Mouse (Mus musculus) gastrocnemius, adult 18-20 months (tissue): Measurements from ENCODE around the gene Trim12c. TPM values are rescaled to one million over a fixed set of nuclear protein-coding genes. Genes with fewer than 3 reads are reported as not detected.

Experiments used
- total RNA-seq, 2 experiments: library from RNA; stranded (reverse); gene quantifications; 2 replicates each; pipeline ENCODE4 v1.2.3; 2021

The Trim12c gene
- total RNA-seq, 2 experiments from 2014 or later: 2.4 to 2.8 TPM

Other genes with a start within 250 kb of the Trim12c start
- gene Olfr646, start 248.5 kb downstream of the Trim12c start, total RNA-seq: not detected
- gene Ubqln5, start 223.5 kb downstream of the Trim12c start, total RNA-seq: not detected
- not detected for gene Olfr643, start 216.0 kb downstream of the Trim12c start, total RNA-seq
- not detected for gene Ubqln3, start 210.1 kb downstream of the Trim12c start, total RNA-seq
- gene Ubqlnl, start 202.8 kb downstream of the Trim12c start, total RNA-seq: not detected
- not detected for gene Olfm5, start 188.5 kb downstream of the Trim12c start, total RNA-seq
- not detected for gene Olfr648, start 170.0 kb downstream of the Trim12c start, total RNA-seq
- not detected for gene Olfr649, start 157.4 kb downstream of the Trim12c start, total RNA-seq
- under 1 TPM in 1 of 2 experiments, not detected in 1; 0.09 TPM for gene Trim6, start 134.6 kb downstream of the Trim12c start, total RNA-seq
- gene Trim34a, start 108.9 kb downstream of the Trim12c start, total RNA-seq: 1 to 10 TPM; 1.1 to 1.2 TPM
- under 1 TPM; 0.57 to 0.59 TPM for gene Trim5, start 65.3 kb downstream of the Trim12c start, total RNA-seq
- gene Trim12a, start 37.9 kb downstream of the Trim12c start, total RNA-seq: 1 to 10 TPM; 3.4 to 3.6 TPM
- gene Trim34b, start 23.9 kb downstream of the Trim12c start, total RNA-seq: not detected
- gene Trim30b, start 16.5 kb upstream of the Trim12c start, total RNA-seq: not detected
- gene Trim30c, start 47.5 kb upstream of the Trim12c start, total RNA-seq: not detected
- under 1 TPM; 0.53 to 1.00 TPM for gene Trim30a, start 111.8 kb upstream of the Trim12c start, total RNA-seq
- gene Trim30d, start 154.5 kb upstream of the Trim12c start, total RNA-seq: under 1 TPM; 0.34 to 0.64 TPM
- gene Olfr651, start 196.8 kb upstream of the Trim12c start, total RNA-seq: not detected
- gene Olfr652, start 207.5 kb upstream of the Trim12c start, total RNA-seq: not detected
- not detected for gene Olfr653, start 224.0 kb upstream of the Trim12c start, total RNA-seq
- gene Olfr654, start 233.7 kb upstream of the Trim12c start, total RNA-seq: not detected
- gene Olfr655, start 248.4 kb upstream of the Trim12c start, total RNA-seq: not detected